Mouse (Mus musculus) Muller cell, postnatal 12 days (primary cell): ENCODE data around the gene Sult6b2.

ENCODE experiments used
- DNase-seq: peaks from one replicate; pipeline ENCODE4 v3.0.0-alpha.2; 2015; ENCODE audit errors: inconsistent ontology term

Sult6b2 gene

DNA sequence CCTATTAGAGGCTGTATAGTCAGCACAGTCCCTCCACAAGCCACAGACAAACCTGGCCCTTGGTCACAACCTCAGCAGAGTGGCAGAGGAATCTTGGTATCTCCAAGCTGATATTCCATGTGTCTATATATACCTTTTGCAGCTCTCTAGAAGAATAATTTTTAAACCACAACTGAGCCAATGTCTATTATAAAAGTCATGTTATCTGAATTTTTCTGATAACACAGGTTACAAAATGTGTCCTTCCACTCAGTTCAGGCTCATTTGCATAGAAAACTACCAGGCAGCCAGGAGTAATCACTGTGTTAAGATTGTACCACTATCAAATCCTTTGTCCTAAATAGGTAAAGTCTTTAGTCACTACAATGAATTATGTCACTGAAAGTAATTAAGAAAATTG, at the start of gene Sult6b2:
Gene Sult6b2, minus strand, starts transcription at position 101 of the 400 bp plus-strand sequence.
- DNase-seq, result no peak

DNA sequence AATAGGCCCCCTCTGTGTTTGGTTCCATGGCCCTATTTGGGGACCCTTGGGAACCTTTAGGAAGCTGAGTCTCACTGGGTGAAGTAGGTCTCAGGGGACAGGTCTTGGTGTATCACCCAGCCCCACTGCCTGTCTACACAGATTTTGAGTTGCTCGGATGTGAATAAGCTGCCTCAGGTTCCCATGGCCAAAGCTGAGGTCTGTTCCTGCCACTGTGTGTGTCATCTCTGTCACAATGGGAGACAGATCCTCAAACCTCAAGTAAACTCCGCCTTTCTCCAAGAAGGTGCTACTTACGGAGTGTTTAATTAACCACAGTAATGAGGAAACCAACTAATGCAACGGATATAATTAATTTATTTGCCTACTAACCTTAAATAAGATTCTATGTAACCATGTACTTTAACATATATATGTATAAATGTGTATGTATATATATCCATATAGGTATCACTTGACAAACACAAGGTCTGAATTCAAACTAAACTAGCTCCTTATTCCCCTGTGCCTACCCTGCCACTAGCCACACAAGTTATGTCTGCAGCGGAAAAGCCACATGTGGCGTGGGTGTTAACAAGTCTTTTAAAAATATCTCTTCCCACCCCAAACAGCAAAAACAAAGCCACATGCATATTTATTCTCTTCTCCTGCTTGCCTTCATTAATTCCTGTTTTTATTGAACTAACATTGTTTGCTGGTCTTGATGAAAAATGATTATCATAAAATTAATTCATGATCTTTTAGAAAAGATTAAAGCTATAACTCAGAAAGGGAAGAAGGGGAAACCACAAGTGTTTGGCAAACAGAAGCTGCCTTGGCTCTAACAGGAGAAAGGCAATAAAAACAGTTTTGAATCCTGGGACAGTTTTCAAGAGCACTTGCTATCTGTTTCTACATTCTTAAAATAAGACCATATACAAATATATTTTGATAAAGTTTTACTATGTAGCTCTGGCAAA, 48.4 kb upstream of the Sult6b2 start:
- no peak for DNase-seq

DNA sequence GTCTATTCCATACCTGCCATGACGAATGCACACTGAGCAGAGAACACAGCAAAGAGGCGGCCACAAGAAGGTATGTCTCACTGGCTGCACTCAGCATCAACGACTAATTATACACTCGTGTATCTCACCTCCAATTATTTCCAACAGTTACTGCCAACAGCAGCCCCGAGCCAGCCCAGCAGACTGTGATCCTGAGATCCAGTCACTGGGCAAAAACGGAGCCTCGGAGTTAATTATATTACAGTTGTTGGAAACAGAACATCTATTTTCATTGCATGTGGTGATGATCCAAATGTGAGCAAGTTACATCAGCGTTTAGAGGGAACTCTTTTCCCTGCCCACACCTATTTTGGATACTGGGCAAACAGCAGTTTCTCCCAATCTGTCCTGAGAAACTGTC, 46.1 kb upstream of the Sult6b2 start:
- DNase-seq, result no peak

DNA sequence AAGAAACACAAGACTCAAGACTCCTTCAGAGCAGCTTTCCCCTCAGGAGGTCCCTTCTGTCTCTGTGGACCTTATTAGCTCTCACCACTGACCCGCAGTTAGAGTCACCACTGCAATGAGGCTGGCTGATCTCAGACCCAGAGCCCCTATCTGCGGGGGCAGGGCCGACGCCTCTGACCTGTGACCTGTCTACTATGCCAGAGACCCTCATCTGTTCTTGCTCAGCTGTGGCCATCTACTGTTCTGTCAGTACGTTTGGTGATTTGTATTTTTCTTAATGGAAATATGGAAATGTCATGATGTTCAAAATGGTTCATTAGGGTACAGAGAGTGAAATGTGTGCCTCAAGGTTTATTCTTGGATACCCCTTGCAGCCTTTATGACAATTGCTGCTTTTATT, 45.0 kb upstream of the Sult6b2 start:
- no peak for DNase-seq

DNA sequence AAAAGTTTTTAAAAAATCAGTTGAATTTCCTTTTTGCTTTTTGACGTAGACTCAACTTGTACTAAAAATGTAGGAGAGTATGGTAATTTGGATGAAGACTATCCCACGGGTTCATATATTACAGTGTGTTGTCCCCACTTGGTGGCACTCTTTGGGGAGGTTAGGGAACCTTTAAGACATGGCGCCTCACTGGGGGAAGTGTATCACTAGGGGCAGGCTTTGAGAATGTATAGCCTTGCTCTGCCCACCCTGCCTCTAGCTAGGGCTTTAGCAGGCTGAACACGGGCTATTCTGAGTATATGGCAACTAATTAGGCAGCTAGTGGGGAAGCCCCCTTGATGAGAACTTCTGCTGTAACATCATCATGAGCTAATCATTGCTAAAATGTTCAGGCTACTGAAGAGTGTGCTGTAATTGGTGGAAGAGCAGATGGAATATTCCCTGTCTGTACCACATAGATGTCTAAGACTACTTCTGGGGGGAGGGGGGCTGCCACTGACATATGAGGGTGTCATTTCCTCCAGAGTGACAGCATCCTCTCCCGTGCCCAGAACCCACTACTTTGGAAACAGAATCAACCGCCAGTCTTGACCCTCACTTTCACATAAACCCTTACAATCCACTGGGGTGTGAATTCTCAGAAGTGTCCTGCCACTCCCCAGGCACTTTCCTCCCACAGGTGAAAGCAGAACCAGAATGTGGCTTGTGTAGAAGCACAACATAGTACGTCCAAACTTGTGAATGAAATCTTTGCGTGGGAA, 43.8 kb upstream of the Sult6b2 start:
- DNase-seq, result no peak

DNA sequence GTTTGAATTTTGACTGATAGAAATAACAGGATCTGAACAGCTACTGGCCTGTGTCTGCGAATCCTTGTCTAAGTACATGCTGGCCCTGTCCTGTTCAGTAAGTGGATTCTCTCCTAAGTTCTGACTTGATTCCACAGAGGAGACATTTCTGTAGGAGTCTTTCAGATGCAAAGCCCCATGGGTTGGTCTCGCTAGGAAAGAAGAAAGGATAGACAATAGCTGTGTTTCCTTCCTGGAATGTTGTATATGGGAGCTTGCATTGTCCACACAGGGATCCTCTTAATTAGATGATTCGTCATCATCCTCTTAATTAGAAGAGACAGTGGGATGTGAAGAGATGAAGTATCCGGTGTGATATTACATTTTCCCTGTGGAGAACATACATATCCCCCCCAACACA, 42.6 kb upstream of the Sult6b2 start:
- peak; percentile 23 for DNase-seq

DNA sequence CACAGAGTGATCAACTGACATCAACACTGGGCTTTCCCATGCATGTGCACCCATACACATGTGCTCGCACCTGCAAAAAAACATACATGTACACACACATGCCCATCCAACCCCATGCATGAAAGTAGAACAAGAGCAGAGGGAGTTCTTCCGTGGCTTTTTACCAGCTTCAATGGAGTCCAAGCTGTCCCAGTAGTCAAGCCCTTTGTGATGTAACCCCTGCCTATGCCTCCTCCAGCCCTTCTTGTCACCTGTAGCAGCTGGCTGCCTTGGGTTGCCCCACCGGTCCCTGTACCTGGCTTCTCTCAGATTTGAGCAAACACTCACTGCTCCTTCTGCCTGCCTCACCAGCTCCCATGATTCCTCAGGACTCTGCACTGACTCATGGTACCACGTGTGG, 40.8 kb upstream of the Sult6b2 start:
- no peak for DNase-seq

DNA sequence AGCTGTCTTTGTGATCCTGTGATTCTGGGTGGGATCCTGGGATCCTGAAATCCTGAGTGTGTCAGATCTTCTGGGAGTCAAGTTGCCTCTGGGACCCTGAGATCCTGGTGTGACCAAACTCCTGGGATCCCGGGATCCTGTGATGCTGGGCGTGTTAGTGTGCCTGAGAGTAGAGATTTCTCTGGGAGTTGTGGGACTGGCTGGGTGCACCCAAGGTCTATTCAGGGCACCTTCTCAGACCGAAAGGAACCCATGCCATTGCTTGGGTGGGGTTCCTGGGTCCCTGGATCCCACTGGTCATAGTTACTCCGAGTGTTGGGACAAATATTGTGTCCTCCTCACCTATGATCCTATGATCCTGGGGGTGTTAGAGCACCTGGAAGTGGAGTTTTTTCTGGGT, 39.8 kb upstream of the Sult6b2 start:
- DNase-seq, result no peak

DNA sequence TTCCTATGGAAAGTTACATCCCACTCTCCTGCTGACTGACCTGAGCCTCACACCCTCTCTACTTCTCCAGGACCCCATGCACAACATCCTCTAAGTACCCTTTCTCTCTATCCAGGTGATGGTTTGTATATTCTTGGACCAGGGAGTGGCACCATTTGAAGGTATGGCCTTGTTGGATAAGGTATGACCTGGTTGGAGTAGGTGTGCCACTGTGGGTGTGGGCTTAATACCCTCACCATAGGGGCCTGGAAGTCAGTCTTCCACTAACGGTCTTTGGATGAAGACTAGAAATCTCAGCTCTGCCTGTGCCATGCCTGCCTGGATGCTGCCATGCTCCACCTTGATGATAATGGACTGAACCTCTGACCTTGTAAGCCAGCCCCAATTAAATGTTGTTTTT, 34.2 kb upstream of the Sult6b2 start:
- no peak for DNase-seq

DNA sequence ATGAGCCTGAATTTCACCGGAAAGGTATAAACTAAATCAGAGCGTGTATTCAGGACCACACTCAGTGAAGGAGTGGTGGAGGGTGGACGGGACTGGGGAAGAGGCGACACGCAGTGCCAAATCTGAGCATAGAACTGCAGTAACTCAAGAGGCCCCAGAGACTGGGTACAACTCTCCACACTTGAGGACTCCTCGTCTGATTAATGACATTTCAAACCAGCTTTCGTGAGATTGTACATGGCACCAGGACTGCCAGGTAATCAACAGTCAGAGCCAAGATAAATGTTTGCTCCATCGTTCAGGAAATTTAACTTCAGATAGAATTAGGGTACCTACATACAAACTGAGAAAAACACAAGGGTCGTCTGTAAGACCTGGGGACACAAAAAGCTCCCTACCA, 33.0 kb upstream of the Sult6b2 start:
- no peak for DNase-seq

DNA sequence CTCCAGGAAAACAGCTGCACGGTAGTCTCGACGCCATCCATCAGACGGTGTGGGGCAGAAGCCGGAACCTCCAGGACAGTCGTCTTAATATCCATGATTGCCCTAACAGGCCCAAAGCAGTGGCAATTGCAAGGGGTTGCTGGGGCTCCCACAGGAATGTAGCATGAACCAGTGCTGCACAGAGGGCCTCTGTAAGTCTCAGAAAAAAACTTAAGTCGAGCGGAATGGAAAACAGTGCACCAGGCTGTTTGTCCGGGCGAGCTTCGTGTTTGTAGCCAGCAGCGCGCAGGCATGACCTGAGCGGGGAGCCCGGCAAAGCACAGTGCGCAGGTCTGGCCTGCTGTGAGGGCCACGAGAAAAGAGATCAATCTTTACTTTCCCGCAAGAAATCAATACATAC, 31.4 kb upstream of the Sult6b2 start:
- DNase-seq, result peak; percentile 34

DNA sequence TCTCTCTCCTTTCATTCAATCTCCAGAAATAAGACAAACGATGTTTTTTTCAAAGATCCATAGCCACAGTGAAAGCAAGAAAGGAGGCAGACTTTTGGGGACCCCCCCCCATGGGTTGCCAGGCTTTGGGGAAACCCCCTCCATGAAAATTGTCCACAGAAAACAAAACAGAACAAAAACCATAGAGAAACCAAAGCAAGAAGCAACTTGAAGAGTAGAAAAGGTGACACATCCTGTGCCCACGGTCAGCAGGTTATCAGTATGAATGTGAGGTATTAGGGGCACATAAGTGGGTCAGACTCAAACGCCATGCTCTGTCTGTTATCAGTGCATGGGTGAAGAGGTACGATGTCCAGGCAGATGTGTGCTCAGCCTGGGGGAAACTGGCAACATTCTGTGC, 30.6 kb upstream of the Sult6b2 start:
- no peak for DNase-seq

DNA sequence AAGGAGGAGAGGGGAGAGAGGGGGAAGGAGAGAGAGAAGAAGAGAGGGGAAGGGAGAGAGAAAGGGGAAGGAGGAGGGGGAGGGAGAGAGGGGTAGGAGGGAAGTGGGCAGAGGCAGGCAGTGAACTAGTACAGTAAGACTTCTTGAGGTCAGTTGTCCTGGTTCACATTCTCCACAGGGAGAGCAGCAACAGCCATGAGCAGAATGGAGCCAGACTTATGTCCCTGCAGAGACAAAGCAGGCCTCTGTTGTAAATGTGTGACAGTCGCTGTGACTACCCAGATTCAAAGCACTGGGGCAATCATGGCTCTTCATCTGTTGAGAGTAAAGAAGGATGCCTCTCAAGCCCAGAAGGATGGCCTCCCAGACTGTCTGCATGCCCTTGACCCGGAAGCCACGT, 27.4 kb upstream of the Sult6b2 start:
- no peak for DNase-seq

DNA sequence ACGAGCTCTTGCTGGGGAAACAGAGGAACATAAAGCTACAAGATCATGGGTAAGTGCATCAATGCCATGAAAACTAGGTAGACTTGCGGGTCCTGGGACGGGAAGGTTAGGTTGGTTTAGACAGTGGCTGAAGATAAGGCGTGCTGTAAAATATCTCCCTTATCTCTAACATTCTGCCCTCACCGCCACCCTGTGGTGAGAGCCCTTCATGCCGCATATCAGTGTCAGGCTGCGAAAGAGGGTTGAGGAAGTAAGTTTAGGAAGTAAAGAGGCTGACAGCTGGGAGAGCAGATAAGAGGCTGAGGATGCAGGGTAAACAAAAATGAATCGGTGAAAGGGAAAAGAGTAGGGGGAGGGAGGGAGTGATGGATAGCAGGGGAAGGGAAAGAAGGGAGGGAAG, 26.9 kb upstream of the Sult6b2 start:
- DNase-seq, result no peak

DNA sequence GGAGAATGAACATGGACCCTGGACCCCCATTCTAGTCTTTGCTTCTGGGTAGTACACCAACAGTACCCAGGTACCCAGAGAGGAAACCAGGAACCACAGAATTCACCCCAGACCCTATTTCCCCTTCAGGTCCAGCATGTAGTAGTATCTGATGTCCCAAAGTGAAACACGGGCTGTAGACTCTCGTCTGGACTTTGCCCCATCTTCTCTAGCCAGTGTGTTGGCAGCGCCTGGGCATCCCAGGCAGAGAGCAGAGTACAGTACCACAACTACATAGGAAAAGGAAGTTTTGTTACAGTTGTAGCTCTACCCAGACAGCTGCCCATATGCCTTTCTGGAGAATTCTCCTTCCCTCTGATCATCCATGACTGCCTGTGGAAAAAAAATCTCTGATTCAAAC, 25.9 kb upstream of the Sult6b2 start:
- DNase-seq, result no peak

DNA sequence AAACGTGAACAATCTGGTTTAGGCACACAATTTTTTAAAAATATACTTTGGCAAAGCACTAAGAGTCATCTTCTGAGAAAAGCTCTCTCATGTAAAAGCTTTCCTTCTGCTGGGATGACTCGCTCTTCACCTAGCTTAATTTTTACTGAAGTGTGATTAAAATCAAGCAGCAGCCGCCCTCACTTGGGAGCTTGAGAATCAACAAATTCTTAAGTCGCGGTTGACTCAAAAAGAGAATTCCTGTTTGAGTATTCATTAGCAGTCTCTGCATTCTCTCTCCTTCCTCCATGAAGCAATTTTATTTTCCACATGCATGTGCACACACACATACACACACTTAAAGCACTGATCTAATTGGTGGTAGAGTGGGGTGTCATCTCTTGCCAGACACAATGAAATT, 21.1 kb upstream of the Sult6b2 start:
- no peak for DNase-seq

DNA sequence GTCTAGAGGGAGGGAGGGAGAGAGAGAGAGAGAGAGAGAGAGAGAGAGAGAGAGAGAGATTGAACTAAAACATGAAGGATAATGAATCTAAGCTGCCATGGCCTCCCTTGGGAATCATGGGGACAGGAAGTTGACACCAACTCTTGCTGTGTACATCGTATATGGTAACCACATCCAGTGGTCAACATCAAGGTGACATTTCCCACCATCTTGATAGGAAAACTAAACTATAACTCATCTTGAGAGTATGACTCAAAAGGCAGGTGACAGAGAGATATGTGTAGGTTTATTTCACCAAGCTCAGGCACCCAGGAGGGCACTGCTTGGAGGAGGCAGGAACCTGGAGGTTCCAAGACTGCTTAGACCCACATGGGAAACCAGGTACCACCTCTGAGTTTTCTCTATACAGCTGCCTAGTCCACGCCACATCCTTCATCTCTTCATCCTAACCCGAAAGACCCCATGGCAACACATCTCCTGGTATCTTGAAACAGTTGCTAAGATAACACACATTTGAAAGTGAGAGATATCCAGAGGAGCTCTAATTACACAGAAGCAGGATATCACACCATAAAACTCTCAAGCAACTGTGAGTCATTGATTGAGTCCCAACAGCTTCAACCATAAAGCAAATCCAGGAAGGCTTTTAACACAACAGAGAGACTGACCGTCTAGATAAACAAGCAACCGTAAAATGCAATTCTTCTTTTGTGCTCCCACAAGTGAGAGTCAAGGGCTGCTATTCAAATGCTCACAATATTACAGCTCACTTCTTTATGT, 18.9 kb upstream of the Sult6b2 start:
- DNase-seq, result no peak

DNA sequence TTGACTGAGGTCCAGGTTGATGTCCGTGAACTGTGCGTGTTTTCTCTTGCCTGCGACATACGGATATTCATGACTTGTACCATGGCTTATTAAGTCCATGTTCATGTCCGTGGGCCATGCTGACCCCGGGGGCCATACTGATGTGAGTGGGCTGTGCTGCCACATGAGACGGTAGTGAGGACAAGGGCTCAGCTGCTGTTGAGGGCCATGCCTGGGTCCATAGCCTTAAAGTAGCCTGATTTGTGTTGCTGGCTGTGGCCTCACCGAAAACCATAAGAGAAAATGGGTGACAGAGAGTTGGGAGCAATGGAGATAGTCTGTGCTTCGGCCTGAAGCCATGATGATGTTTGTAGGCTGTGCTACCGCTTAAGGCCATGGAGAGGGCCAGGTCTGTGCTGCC, 14.0 kb upstream of the Sult6b2 start:
- no peak for DNase-seq

DNA sequence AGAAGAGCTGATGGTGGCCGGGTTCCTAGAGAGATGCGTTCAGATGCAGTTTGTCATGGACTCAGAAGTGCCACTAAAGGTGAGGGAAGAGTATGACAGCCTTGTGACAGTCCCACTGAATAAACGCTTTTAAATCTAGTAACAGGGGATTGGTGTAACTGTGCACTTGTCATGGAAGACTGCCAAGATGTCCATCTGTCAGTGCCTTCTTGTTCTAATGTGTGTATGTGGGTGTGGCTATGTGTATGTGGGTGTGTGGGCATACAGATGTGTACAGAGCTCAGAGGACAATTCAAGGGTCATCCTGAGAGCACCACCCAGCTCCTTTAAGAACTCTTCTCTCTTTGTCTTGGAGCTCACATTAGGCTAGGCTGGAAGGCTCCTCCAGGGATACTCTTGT, 11.2 kb upstream of the Sult6b2 start:
- DNase-seq, result no peak

DNA sequence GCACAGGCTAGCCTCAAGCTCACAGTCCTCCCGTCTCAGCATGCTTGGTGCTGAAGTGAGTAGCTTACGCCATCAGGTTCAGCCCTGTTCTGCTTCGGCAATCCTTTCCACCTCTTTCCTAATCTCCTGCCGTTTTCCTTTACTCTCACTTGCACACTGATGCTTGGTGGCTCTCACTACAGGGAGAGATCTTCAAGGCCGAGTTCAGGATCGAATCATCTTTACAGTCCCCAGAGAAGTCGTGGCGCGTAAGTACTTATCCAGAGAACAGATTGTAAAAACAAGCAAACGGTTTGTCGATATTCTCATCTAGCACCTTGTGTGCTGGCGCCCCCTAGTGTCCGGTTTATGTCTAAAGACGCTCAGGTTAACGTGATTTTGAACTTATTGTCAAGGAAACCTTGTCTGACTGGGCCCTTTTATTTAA, 10.2 kb upstream of the Sult6b2 start:
- peak; percentile 74 for DNase-seq

DNA sequence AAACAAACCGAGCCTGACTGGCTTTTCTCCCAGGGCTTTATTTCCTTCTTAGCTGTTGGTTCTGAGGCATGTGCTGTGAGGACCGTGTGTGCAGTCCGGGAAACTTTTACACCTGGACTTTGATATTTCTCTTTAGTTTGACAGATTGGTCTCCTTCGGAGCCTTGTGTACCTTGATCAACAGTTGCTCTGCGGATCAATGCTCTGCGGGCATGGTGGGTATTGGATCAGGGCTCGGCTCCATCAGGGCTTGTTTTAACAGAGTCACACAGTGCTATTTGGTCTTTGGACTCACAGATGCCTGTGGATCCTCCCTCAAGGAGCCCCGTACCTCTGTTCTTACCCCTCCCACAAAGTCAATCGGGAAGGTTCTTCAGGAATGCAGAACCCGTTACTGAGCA, 9.7 kb upstream of the Sult6b2 start:
- DNase-seq, result no peak

DNA sequence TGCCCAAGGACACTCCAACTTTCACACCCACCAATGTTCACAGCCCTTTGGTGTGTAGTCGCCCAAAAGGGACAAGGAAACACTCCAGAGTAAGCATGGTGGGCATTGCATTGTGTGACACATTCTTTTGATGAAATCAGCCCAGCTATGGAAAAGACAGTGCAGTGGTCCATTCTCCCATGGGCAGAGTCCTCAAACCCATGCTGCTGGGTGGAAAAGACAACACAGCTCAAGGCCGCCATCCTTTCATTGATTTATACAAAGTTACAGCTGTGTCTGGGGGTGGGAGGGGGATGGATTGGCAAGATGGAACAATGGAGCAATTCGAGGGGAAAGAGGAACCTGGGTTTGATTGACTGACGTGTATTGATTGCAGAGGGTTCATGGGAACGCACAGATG, 8.7 kb upstream of the Sult6b2 start:
- no peak for DNase-seq
